Mouse (Mus musculus) megakaryocyte, embryonic 14.5 days (primary cell): Measurements from ENCODE around the gene Arhgap28.

Experiments used
- FLI1 ChIP-seq: IDR thresholded peaks from 2 replicates; pipeline ENCODE4 v1.6.1; 2012; ENCODE audit warnings: low read length, inconsistent platforms, mixed read lengths
- GATA1 ChIP-seq: IDR thresholded peaks from 3 replicates; pipeline ENCODE4 v1.6.1; 2012; ENCODE audit warnings: mixed read lengths, low read length, inconsistent platforms, borderline replicate concordance

DNA sequence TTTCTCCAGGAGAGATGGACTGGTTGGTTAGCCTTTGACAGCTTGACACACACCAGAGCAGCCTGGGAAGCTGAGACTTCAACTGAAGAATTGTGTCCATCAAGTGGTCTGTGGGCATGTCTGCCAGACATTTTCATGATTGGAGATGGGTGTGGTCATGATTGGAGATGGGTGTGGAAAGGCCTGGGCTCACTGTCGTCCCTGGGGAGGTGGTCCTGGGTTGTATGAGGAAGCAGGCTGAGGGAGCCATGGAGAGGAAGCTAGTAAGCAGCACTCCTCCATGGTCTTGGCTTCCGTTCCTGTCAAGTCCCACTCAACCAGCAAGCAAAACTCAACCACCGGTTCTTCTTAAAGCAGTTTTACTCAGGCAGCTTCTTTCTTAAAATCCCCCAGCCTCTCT lies 176.5 kb downstream of the Arhgap28 start:
- no peak for TF ChIP-seq GATA1
- TF ChIP-seq FLI1 = no peak
